Mouse (Mus musculus): ENCODE data around the gene H6pd. TPM values are rescaled to one million over a fixed set of nuclear protein-coding genes. Genes with fewer than 3 reads are reported as not detected.

H6pd gene
- polyA plus RNA-seq, 1 experiment from 2014 or later, result 3.1 TPM

- 75% methylated on average over 4 of the region's 4 CpGs for WGBS
- Histone ChIP-seq H3K36me3 (ENCODE audit: control insufficient read depth, insufficient read depth, low read length) (no peaks in the 10 kb centered on the region), H3K27me3 (ENCODE audit: control insufficient read depth, insufficient read depth, low read depth, low read length) (no peaks in the 10 kb centered on the region), H3K9ac (ENCODE audit: low read depth, low read length) (no peak overlapping the region), H3K9me3 (replicated peaks; ENCODE audit: control insufficient read depth, low read length, poor library complexity, severe bottlenecking) (no peaks in the 10 kb centered on the region), H3K4me2 (ENCODE audit: low read length) (no peak overlapping the region), H3K27ac (ENCODE audit: low read length) (no peak overlapping the region), H3K4me1 (ENCODE audit: control insufficient read depth, insufficient read depth, low read length) (peaks cover 5% of the 10 kb centered on the region; the same call in 1 of the 2 replicates), H3K4me3 (ENCODE audit: low read depth, low read length) (no peak overlapping the region)
- no peak for ATAC-seq
These were observed 3.5 kb upstream of the H6pd start for GRCm38 (mm10) chr4:150012322-150012723.

- Histone ChIP-seq H3K9me3 (replicated peaks; ENCODE audit: control insufficient read depth, low read length, poor library complexity, severe bottlenecking) (no peaks in the 10 kb centered on the region), H3K36me3 (ENCODE audit: control insufficient read depth, insufficient read depth, low read length) (no peaks in the 10 kb centered on the region), H3K4me3 (ENCODE audit: low read depth, low read length) (no peak overlapping the region), H3K9ac (ENCODE audit: low read depth, low read length) (no peak overlapping the region), H3K27ac (ENCODE audit: low read length) (no peak overlapping the region), H3K4me1 (ENCODE audit: control insufficient read depth, insufficient read depth, low read length) (peaks cover 5% of the 10 kb centered on the region; the same call in 1 of the 2 replicates), H3K4me2 (ENCODE audit: low read length) (no peak overlapping the region), H3K27me3 (ENCODE audit: control insufficient read depth, insufficient read depth, low read depth, low read length) (no peaks in the 10 kb centered on the region)
- no peak for ATAC-seq
- 63% methylated on average over 10 of the region's 10 CpGs for WGBS
These were observed 2.9 kb upstream of the H6pd start for GRCm38 (mm10) chr4:150011564-150012321.

GRCm38 (mm10) chr4:150010054-150010730 is 1.4 kb upstream of the H6pd start:
- WGBS, result 86% methylated on average over 6 of the region's 6 CpGs
- no peak for ATAC-seq
- no peaks in the 10 kb centered on the region for H3K27me3 ChIP-seq (ENCODE audit: control insufficient read depth, insufficient read depth, low read depth, low read length)

GRCm38 (mm10) chr4:150009587-150009930 is 736 bp upstream of the H6pd start:
- no peaks in the 10 kb centered on the region for H3K9me3 ChIP-seq (replicated peaks; ENCODE audit: control insufficient read depth, low read length, poor library complexity, severe bottlenecking)
- peaks cover 5% of the 10 kb centered on the region; the same call in 1 of the 2 replicates for H3K4me1 ChIP-seq (ENCODE audit: control insufficient read depth, insufficient read depth, low read length)
- H3K4me2 ChIP-seq (ENCODE audit: low read length), result peak overlapping the region; percentile 83; the same call in 1 of the 2 replicates
- WGBS, result 81% methylated on average over 6 of the region's 6 CpGs
- ATAC-seq, result no peak
- no peak overlapping the region for H3K9ac ChIP-seq (ENCODE audit: low read depth, low read length)
- no peak overlapping the region for H3K4me3 ChIP-seq (ENCODE audit: low read depth, low read length)
- H3K27me3 ChIP-seq (ENCODE audit: control insufficient read depth, insufficient read depth, low read depth, low read length), result no peaks in the 10 kb centered on the region
- no peaks in the 10 kb centered on the region for H3K36me3 ChIP-seq (ENCODE audit: control insufficient read depth, insufficient read depth, low read length)
- H3K27ac ChIP-seq (ENCODE audit: low read length), result no peak overlapping the region

More at GRCm38 (mm10) chr4:150010054-150010730, 1.4 kb upstream of the H6pd start:
- Histone ChIP-seq H3K9ac (ENCODE audit: low read depth, low read length) (no peak overlapping the region), H3K9me3 (replicated peaks; ENCODE audit: control insufficient read depth, low read length, poor library complexity, severe bottlenecking) (no peaks in the 10 kb centered on the region), H3K4me2 (ENCODE audit: low read length) (no peak overlapping the region), H3K36me3 (ENCODE audit: control insufficient read depth, insufficient read depth, low read length) (no peaks in the 10 kb centered on the region), H3K4me1 (ENCODE audit: control insufficient read depth, insufficient read depth, low read length) (peaks cover 5% of the 10 kb centered on the region; the same call in 1 of the 2 replicates), H3K27ac (ENCODE audit: low read length) (no peak overlapping the region), H3K4me3 (ENCODE audit: low read depth, low read length) (no peak overlapping the region)

- H3K9me3 ChIP-seq (replicated peaks; ENCODE audit: control insufficient read depth, low read length, poor library complexity, severe bottlenecking), result no peaks in the 10 kb centered on the region
- ATAC-seq, result peak; percentile 90
- peak overlapping the region; percentile 86 for H3K27ac ChIP-seq (ENCODE audit: low read length)
- H3K36me3 ChIP-seq (ENCODE audit: control insufficient read depth, insufficient read depth, low read length), result no peaks in the 10 kb centered on the region
- H3K4me1 ChIP-seq (ENCODE audit: control insufficient read depth, insufficient read depth, low read length), result peaks cover 5% of the 10 kb centered on the region; the same call in 1 of the 2 replicates
- peak overlapping the region; percentile 84 for H3K9ac ChIP-seq (ENCODE audit: low read depth, low read length)
- H3K27me3 ChIP-seq (ENCODE audit: control insufficient read depth, insufficient read depth, low read depth, low read length), result no peaks in the 10 kb centered on the region
- H3K4me3 ChIP-seq (ENCODE audit: low read depth, low read length), result peak overlapping the region; percentile 75
- peak overlapping the region; percentile 83 for H3K4me2 ChIP-seq (ENCODE audit: low read length)
- under 1% methylated on average over 42 of the region's 42 CpGs for WGBS
These were observed 434 bp downstream of the H6pd start for GRCm38 (mm10) chr4:150008325-150008852.

GRCm38 (mm10) chr4:150007444-150007843 is 1.4 kb downstream of the H6pd start:
- Histone ChIP-seq H3K4me1 (ENCODE audit: control insufficient read depth, insufficient read depth, low read length) (peaks cover 5% of the 10 kb centered on the region; the same call in 1 of the 2 replicates), H3K27ac (ENCODE audit: low read length) (no peak overlapping the region), H3K9me3 (replicated peaks; ENCODE audit: control insufficient read depth, low read length, poor library complexity, severe bottlenecking) (no peaks in the 10 kb centered on the region), H3K9ac (ENCODE audit: low read depth, low read length) (no peak overlapping the region), H3K27me3 (ENCODE audit: control insufficient read depth, insufficient read depth, low read depth, low read length) (no peaks in the 10 kb centered on the region), H3K4me3 (ENCODE audit: low read depth, low read length) (no peak overlapping the region), H3K36me3 (ENCODE audit: control insufficient read depth, insufficient read depth, low read length) (no peaks in the 10 kb centered on the region), H3K4me2 (ENCODE audit: low read length) (no peak overlapping the region)
- 92% methylated on average over 3 of the region's 3 CpGs for whole genome bisulfite sequencing
- ATAC-seq, result no peak

GRCm38 (mm10) chr4:150006991-150007390 is 1.8 kb downstream of the H6pd start:
- Histone ChIP-seq H3K36me3 (ENCODE audit: control insufficient read depth, insufficient read depth, low read length) (no peaks in the 10 kb centered on the region), H3K4me2 (ENCODE audit: low read length) (no peak overlapping the region), H3K4me3 (ENCODE audit: low read depth, low read length) (no peak overlapping the region), H3K27ac (ENCODE audit: low read length) (no peak overlapping the region), H3K4me1 (ENCODE audit: control insufficient read depth, insufficient read depth, low read length) (peaks cover 5% of the 10 kb centered on the region; the same call in 1 of the 2 replicates), H3K9ac (ENCODE audit: low read depth, low read length) (no peak overlapping the region), H3K27me3 (ENCODE audit: control insufficient read depth, insufficient read depth, low read depth, low read length) (no peaks in the 10 kb centered on the region), H3K9me3 (replicated peaks; ENCODE audit: control insufficient read depth, low read length, poor library complexity, severe bottlenecking) (no peaks in the 10 kb centered on the region)
- ATAC-seq, result no peak
- WGBS, result 79% methylated on average over 8 of the region's 8 CpGs

- no peak overlapping the region for H3K4me2 ChIP-seq (ENCODE audit: low read length)
- H3K27ac ChIP-seq (ENCODE audit: low read length), result no peak overlapping the region
- ATAC-seq, result no peak
- H3K4me3 ChIP-seq (ENCODE audit: low read depth, low read length), result no peak overlapping the region
- peaks cover 5% of the 10 kb centered on the region; the same call in 1 of the 2 replicates for H3K4me1 ChIP-seq (ENCODE audit: control insufficient read depth, insufficient read depth, low read length)
- no peaks in the 10 kb centered on the region for H3K27me3 ChIP-seq (ENCODE audit: control insufficient read depth, insufficient read depth, low read depth, low read length)
- 79% methylated on average over 21 of the region's 21 CpGs for WGBS
- no peak overlapping the region for H3K9ac ChIP-seq (ENCODE audit: low read depth, low read length)
- no peaks in the 10 kb centered on the region for H3K36me3 ChIP-seq (ENCODE audit: control insufficient read depth, insufficient read depth, low read length)
- H3K9me3 ChIP-seq (replicated peaks; ENCODE audit: control insufficient read depth, low read length, poor library complexity, severe bottlenecking), result no peaks in the 10 kb centered on the region
These were observed 2.5 kb downstream of the H6pd start for GRCm38 (mm10) chr4:150006122-150006854.
